Mouse (Mus musculus): ENCODE data around the gene Ip6k2.

DNA sequence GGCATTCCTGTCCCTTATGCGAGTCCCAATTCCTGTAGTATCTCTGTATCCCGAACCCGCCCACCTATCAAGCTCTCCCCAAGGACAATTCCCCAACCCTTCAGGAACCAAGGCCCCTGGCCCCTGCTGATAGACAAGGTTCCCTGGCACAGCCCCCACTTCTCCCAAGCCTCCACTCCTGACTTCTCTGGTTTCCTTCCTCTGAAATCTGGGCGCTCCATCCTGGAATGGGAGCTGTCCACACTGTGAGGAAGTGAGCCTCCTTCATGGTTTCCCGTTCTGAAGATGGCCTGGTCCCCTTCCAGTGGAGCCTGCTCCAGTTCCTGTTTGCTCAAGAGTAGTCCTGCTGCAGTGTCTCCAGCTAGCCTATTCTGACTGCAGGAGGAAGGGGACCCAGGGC, 25.6 kb downstream of the Ip6k2 start:
- TF ChIP-seq MAFK (IDR thresholded peaks at IDR 0.05; ENCODE audit: insufficient read depth, low read depth, low read length) (no peak), CHD2 (IDR thresholded peaks at IDR 0.05; ENCODE audit: low read depth, low read length) (no peak), ZNF384 (IDR thresholded peaks at IDR 0.05; ENCODE audit: low read depth, low read length) (no peak), HCFC1 (IDR thresholded peaks at IDR 0.05; ENCODE audit: borderline replicate concordance, insufficient read depth, low read length) (no peak), ZC3H11A (IDR thresholded peaks at IDR 0.05; ENCODE audit: borderline replicate concordance, low read depth, low read length) (no peak)
